Comparison of ENCODE assay signal across 8 mouse cellular contexts in genomic region chr11:78115367-78116145, GRCm38 (mm10). TPM values are rescaled to one million over a fixed set of nuclear protein-coding genes. Genes with fewer than 3 reads are reported as not detected.
DNase-seq lines count a peak whose midpoint lies in the region; ATAC-seq lines count a peak whose summit lies in the region.

No protein-coding gene starts in this region.

- peak overlapping the region; percentile 76 for H3K9ac ChIP-seq in heart, embryonic 14.5 days (ENCODE audit: low read length)
- peak overlapping the region; percentile 79 for H3K9ac ChIP-seq in liver, embryonic 13.5 days
- peak overlapping the region; percentile 82 for H3K9ac ChIP-seq in stomach, embryonic 16.5 days (ENCODE audit: low read length)

- no peaks in the 10 kb centered on the region for H3K9me3 ChIP-seq in heart, embryonic 14.5 days (ENCODE audit: control insufficient read depth, low read length)
- no peaks in the 10 kb centered on the region for H3K9me3 ChIP-seq in liver, embryonic 13.5 days (replicated peaks)
- no peaks in the 10 kb centered on the region for H3K9me3 ChIP-seq in stomach, embryonic 16.5 days (replicated peaks; ENCODE audit: control insufficient read depth, low read length)

- peak overlapping the region; percentile 54 to 74 for H3K4me3 ChIP-seq in heart, embryonic 14.5 days (ENCODE audit: control insufficient read depth in 1 of 2, insufficient read depth in 1 of 2, low read depth in 1 of 2, low read length in 2 of 2)
- peak overlapping the region; percentile 77 for H3K4me3 ChIP-seq in liver, embryonic 13.5 days (replicated peaks)
- peak overlapping the region; percentile 88 for H3K4me3 ChIP-seq in stomach, embryonic 16.5 days (replicated peaks; ENCODE audit: low read length)

- H3K4me1 ChIP-seq in heart, embryonic 14.5 days (ENCODE audit: control insufficient read depth in 2 of 2, insufficient read depth in 2 of 2, low read length in 2 of 2) = peaks cover 2 to 39% of the 10 kb centered on the region in 2 experiments; a peak in 3 of 4 replicates
- H3K4me1 ChIP-seq in liver, embryonic 13.5 days (replicated peaks) = peaks cover 64% of the 10 kb centered on the region
- H3K4me1 ChIP-seq in stomach, embryonic 16.5 days (ENCODE audit: control insufficient read depth, insufficient read depth, low read length) = peaks cover 16% of the 10 kb centered on the region

- peak overlapping the region; percentile 82 for H3K4me2 ChIP-seq in heart, embryonic 14.5 days (ENCODE audit: low read length)
- peak overlapping the region; percentile 73 for H3K4me2 ChIP-seq in liver, embryonic 13.5 days
- H3K4me2 ChIP-seq in stomach, embryonic 16.5 days (ENCODE audit: low read depth, low read length) = peak overlapping the region; percentile 83

- no peaks in the 10 kb centered on the region for H3K36me3 ChIP-seq in heart, embryonic 14.5 days (ENCODE audit: control insufficient read depth, insufficient read depth, low read length)
- H3K36me3 ChIP-seq in liver, embryonic 13.5 days = no peaks in the 10 kb centered on the region
- H3K36me3 ChIP-seq in stomach, embryonic 16.5 days (ENCODE audit: control insufficient read depth, insufficient read depth, low read length) = no peaks in the 10 kb centered on the region

- peak overlapping the region; percentile 66 to 71 for H3K27ac ChIP-seq in heart, embryonic 14.5 days (replicated peaks in 1 of 2; ENCODE audit: control insufficient read depth in 1 of 2, insufficient read depth in 1 of 2, low read depth in 2 of 2, low read length in 2 of 2)
- peak overlapping the region; percentile 81 for H3K27ac ChIP-seq in liver, embryonic 13.5 days
- H3K27ac ChIP-seq in stomach, embryonic 16.5 days (ENCODE audit: low read length) = peak overlapping the region; percentile 70

- ATAC-seq in erythroid progenitor cell, adult 5-6 weeks (replicated peaks; ENCODE audit: low FRiP score, poor library complexity, severe bottlenecking) = peak; percentile 96
- peak; percentile 99 for ATAC-seq in heart, embryonic 14.5 days (ENCODE audit: insufficient number of reproducible peaks, insufficient read depth, low FRiP score, low read depth)
- ATAC-seq in liver, embryonic 13.5 days (ENCODE audit: low read depth) = peak; percentile 99
- ATAC-seq in stomach, embryonic 16.5 days (ENCODE audit: insufficient read depth, low FRiP score) = peak; percentile 100

- under 1% methylated on average over 31 of the region's 37 CpGs for WGBS in heart, embryonic 14.5 days
- WGBS in liver, embryonic 13.5 days (ENCODE audit: insufficient replicate concordance) = under 1% methylated on average over 36 of the region's 37 CpGs
- under 1% methylated on average over 36 of the region's 37 CpGs for WGBS in stomach, embryonic 16.5 days

- no peaks in the 10 kb centered on the region for H3K27me3 ChIP-seq in heart, embryonic 14.5 days (ENCODE audit: control insufficient read depth, insufficient read depth, low read length)
- no peaks in the 10 kb centered on the region for H3K27me3 ChIP-seq in liver, embryonic 13.5 days
- no peaks in the 10 kb centered on the region for H3K27me3 ChIP-seq in stomach, embryonic 16.5 days (ENCODE audit: control insufficient read depth, insufficient read depth, low read length)

- DNase-seq in CD4-positive helper T cell, adult 2 months (ENCODE audit: low read depth, low spot score) = peak; percentile 79
- DNase-seq in brain, embryonic 18.5 days (ENCODE audit: low read depth, low spot score) = peak; percentile 91
- DNase-seq in kidney, postnatal 14 days = peak; percentile 96
- DNase-seq in liver, embryonic 13.5 days = peak; percentile 90
- peak; percentile 95 for DNase-seq in neural tube, embryonic 10.5 days (ENCODE audit: extremely low spot score, low spot score)

RNA-seq across cellular contexts. Expression of gene Fam222b, which starts 21.1 kb away (rescaled TPM):
- total RNA-seq in erythroid progenitor cell, adult 5-6 weeks (2015; ENCODE audit: low replicate concordance) = 2.9 and 4.3 TPM in 2 replicates
- total RNA-seq in erythroid progenitor cell, adult 5-6 weeks (2017; ENCODE audit: low replicate concordance) = 0.45 and 1.5 TPM in 2 replicates
- polyA plus RNA-seq in heart, embryonic 14.5 days (2014; fragmentation: Nextera tagmentation; extraction: Ambion mirVana) = 17.0 and 19.4 TPM in 2 replicates
- 3.7 and 5.5 TPM in 2 replicates for polyA plus RNA-seq in liver, embryonic 13.5 days (2015; fragmentation: Nextera tagmentation; extraction: Ambion mirVana)
- polyA plus RNA-seq in stomach, embryonic 16.5 days (2015; fragmentation: Nextera tagmentation; extraction: Ambion mirVana) = 9.5 and 11.5 TPM in 2 replicates

RNA-seq across cellular contexts. Expression of gene Eral1, which starts 35.4 kb away (rescaled TPM):
- 4.0 and 5.0 TPM in 2 replicates for total RNA-seq in erythroid progenitor cell, adult 5-6 weeks (2015; ENCODE audit: low replicate concordance)
- 3.6 and 6.7 TPM in 2 replicates for total RNA-seq in erythroid progenitor cell, adult 5-6 weeks (2017; ENCODE audit: low replicate concordance)
- 23.9 and 25.7 TPM in 2 replicates for polyA plus RNA-seq in heart, embryonic 14.5 days (2014; fragmentation: Nextera tagmentation; extraction: Ambion mirVana)
- polyA plus RNA-seq in liver, embryonic 13.5 days (2015; fragmentation: Nextera tagmentation; extraction: Ambion mirVana) = 19.1 and 20.2 TPM in 2 replicates
- 28.3 and 29.0 TPM in 2 replicates for polyA plus RNA-seq in stomach, embryonic 16.5 days (2015; fragmentation: Nextera tagmentation; extraction: Ambion mirVana)

RNA-seq across cellular contexts. Expression of gene Traf4, which starts 49.8 kb away (rescaled TPM):
- 11.3 and 35.3 TPM in 2 replicates for total RNA-seq in erythroid progenitor cell, adult 5-6 weeks (2015; ENCODE audit: low replicate concordance)
- total RNA-seq in erythroid progenitor cell, adult 5-6 weeks (2017; ENCODE audit: low replicate concordance) = 14.6 and 16.1 TPM in 2 replicates
- polyA plus RNA-seq in heart, embryonic 14.5 days (2014; fragmentation: Nextera tagmentation; extraction: Ambion mirVana) = 18.5 and 25.6 TPM in 2 replicates
- polyA plus RNA-seq in liver, embryonic 13.5 days (2015; fragmentation: Nextera tagmentation; extraction: Ambion mirVana) = 28.0 and 34.6 TPM in 2 replicates
- 50.9 and 55.1 TPM in 2 replicates for polyA plus RNA-seq in stomach, embryonic 16.5 days (2015; fragmentation: Nextera tagmentation; extraction: Ambion mirVana)

Comparison
In these comparisons a context has a peak if more than half of its experiments do, and no peak if none do; other contexts are left out.
1. Peak in every context shown above with its lines: DNase-seq, ATAC-seq, H3K4me3 ChIP-seq and H3K27ac ChIP-seq.